Comparison of ENCODE assay signal across 9 mouse cellular contexts in genomic region chr4:117893376-117893775, GRCm38 (mm10). TPM values are rescaled to one million over a fixed set of nuclear protein-coding genes. Genes with fewer than 3 reads are reported as not detected.
DNase-seq lines count a peak whose midpoint lies in the region; ATAC-seq lines count a peak whose summit lies in the region.
"Had no signal": no experiment of that assay in that cellular context is flagged by ENCODE, and none has a peak within 500 bp of the region (broad histone marks: within the 10 kb centered on the region; RNA-seq: fewer than 3 reads in every experiment).

No protein-coding gene starts in this region.

- no peak for ATAC-seq in liver, embryonic 11.5 days (replicated peaks; ENCODE audit: low FRiP score)
- ATAC-seq in activated CD4-positive, CD25-positive, alpha-beta regulatory T cell, adult 4 months, result no peak

- WGBS in liver, embryonic 11.5 days, result 26% methylated on average over 9 of the region's 9 CpGs

- no peak overlapping the region for H3K9ac ChIP-seq in liver, embryonic 11.5 days (ENCODE audit: low read depth, low read length)
- H3K9ac ChIP-seq: embryonic facial prominence, embryonic 15.5 days had no signal

- no peaks in the 10 kb centered on the region for H3K27me3 ChIP-seq in liver, embryonic 11.5 days (replicated peaks; ENCODE audit: control insufficient read depth, insufficient read depth, low read length)
- H3K27me3 ChIP-seq: embryonic facial prominence, embryonic 15.5 days had no signal

- peak; percentile 58 to 66 for DNase-seq in adrenal gland, adult 18-20 months (ENCODE audit: low spot score in 2 of 2)
- no peak for DNase-seq in adrenal gland, adult 8-10 months
- DNase-seq in ovary, postnatal 36 days (ENCODE audit: low spot score), result peak; percentile 68
- DNase-seq in ovary, adult 18-20 months (ENCODE audit: low spot score), result no peak
- peak; percentile 70 for DNase-seq in liver, embryonic 11.5 days (ENCODE audit: low spot score)
- peak; percentile 60 for DNase-seq in testis, postnatal 14 days (ENCODE audit: low spot score)
- DNase-seq in cerebellum, adult 11-12 months, result no peak

- peaks cover 7% of the 10 kb centered on the region for H3K4me1 ChIP-seq in liver, embryonic 11.5 days (replicated peaks; ENCODE audit: control insufficient read depth, insufficient read depth, low read length)

- no peaks in the 10 kb centered on the region for H3K9me3 ChIP-seq in liver, embryonic 11.5 days (ENCODE audit: control insufficient read depth, low read length)
- H3K9me3 ChIP-seq: embryonic facial prominence, embryonic 15.5 days had no signal

- no peak overlapping the region for H3K4me3 ChIP-seq in liver, embryonic 11.5 days (ENCODE audit: low read depth, low read length)
- H3K4me3 ChIP-seq: embryonic facial prominence, embryonic 15.5 days had no signal

- no peak overlapping the region for H3K4me2 ChIP-seq in liver, embryonic 11.5 days
- H3K4me2 ChIP-seq: embryonic facial prominence, embryonic 15.5 days had no signal

- no peak overlapping the region for H3K27ac ChIP-seq in liver, embryonic 11.5 days (ENCODE audit: low read depth, low read length)
- H3K27ac ChIP-seq: embryonic facial prominence, embryonic 15.5 days had no signal

- peaks cover 11% of the 10 kb centered on the region for H3K36me3 ChIP-seq in liver, embryonic 11.5 days (ENCODE audit: control insufficient read depth, insufficient read depth, low read length)

RNA-seq across cellular contexts. Expression of gene Dph2, which starts 1.5 kb away (rescaled TPM):
- 10 to 100 TPM; 11.7 to 13.3 TPM for total RNA-seq in adrenal gland, adult 18-20 months (2021)
- total RNA-seq in adrenal gland, adult 8-10 months (2022), result 10 to 100 TPM in 3 of 4 experiments, 1 to 10 TPM in 1; 8.7 to 13.8 (median 11.2) TPM
- polyA plus RNA-seq in liver, embryonic 11.5 days (2014; fragmentation: Nextera tagmentation; extraction: Ambion mirVana), result 21.9 and 23.1 TPM in 2 replicates
- polyA plus RNA-seq in activated CD4-positive, CD25-positive, alpha-beta regulatory T cell, adult 4 months (2017; shearing (Covaris generic)), result 10 to 100 TPM; 21.1 to 25.4 TPM

RNA-seq across cellular contexts. Expression of gene Atp6v0b, which starts 6.2 kb away (rescaled TPM):
- 100 to 1,000 TPM; 222 to 245 TPM for total RNA-seq in adrenal gland, adult 18-20 months (2021)
- 100 to 1,000 TPM; 234 to 264 (median 239) TPM for total RNA-seq in adrenal gland, adult 8-10 months (2022)
- 212 and 229 TPM in 2 replicates for polyA plus RNA-seq in liver, embryonic 11.5 days (2014; fragmentation: Nextera tagmentation; extraction: Ambion mirVana)
- polyA plus RNA-seq in activated CD4-positive, CD25-positive, alpha-beta regulatory T cell, adult 4 months (2017; shearing (Covaris generic)), result 100 to 1,000 TPM in 1 of 2 experiments, 10 to 100 TPM in 1; 75.9 to 111 TPM

RNA-seq across cellular contexts. Expression of gene B4galt2, which starts 10.1 kb away (rescaled TPM):
- 10 to 100 TPM in 1 of 2 experiments, 1 to 10 TPM in 1; 9.9 to 12.9 TPM for total RNA-seq in adrenal gland, adult 18-20 months (2021)
- 10 to 100 TPM; 13.8 to 23.0 (median 19.7) TPM for total RNA-seq in adrenal gland, adult 8-10 months (2022)
- polyA plus RNA-seq in liver, embryonic 11.5 days (2014; fragmentation: Nextera tagmentation; extraction: Ambion mirVana), result 9.3 and 10.5 TPM in 2 replicates
- not detected for polyA plus RNA-seq in activated CD4-positive, CD25-positive, alpha-beta regulatory T cell, adult 4 months (2017; shearing (Covaris generic))

RNA-seq across cellular contexts. Expression of gene Ccdc24, which starts 21.0 kb away (rescaled TPM):
- under 1 TPM; 0.70 to 0.99 TPM for total RNA-seq in adrenal gland, adult 18-20 months (2021)
- 1 to 10 TPM; 1.1 to 1.8 (median 1.5) TPM for total RNA-seq in adrenal gland, adult 8-10 months (2022)
- polyA plus RNA-seq in liver, embryonic 11.5 days (2014; fragmentation: Nextera tagmentation; extraction: Ambion mirVana), result 1.1 and 1.5 TPM in 2 replicates
- not detected for polyA plus RNA-seq in activated CD4-positive, CD25-positive, alpha-beta regulatory T cell, adult 4 months (2017; shearing (Covaris generic))

RNA-seq across cellular contexts. Expression of gene Ipo13, which starts 21.4 kb away (rescaled TPM):
- 10 to 100 TPM; 51.6 to 56.3 TPM for total RNA-seq in adrenal gland, adult 18-20 months (2021)
- total RNA-seq in adrenal gland, adult 8-10 months (2022), result 10 to 100 TPM; 41.5 to 67.2 (median 54.8) TPM
- polyA plus RNA-seq in liver, embryonic 11.5 days (2014; fragmentation: Nextera tagmentation; extraction: Ambion mirVana), result 42.7 and 44.2 TPM in 2 replicates
- polyA plus RNA-seq in activated CD4-positive, CD25-positive, alpha-beta regulatory T cell, adult 4 months (2017; shearing (Covaris generic)), result 10 to 100 TPM; 13.7 to 15.6 TPM

Comparison
In these comparisons a context has a peak if more than half of its experiments do, and no peak if none do; other contexts are left out.
1. DNase-seq: peak in adrenal gland, adult 18-20 months (2 of 2), ovary, postnatal 36 days (single experiment), liver, embryonic 11.5 days (single experiment) and testis, postnatal 14 days (single experiment); none in adrenal gland, adult 8-10 months (single experiment), ovary, adult 18-20 months (single experiment) and cerebellum, adult 11-12 months (single experiment).